Mouse (Mus musculus): ENCODE results near the gene Ncoa3.

- TF ChIP-seq MAFK (IDR thresholded peaks at IDR 0.05; ENCODE audit: insufficient read depth, low read depth, low read length) (no peak), ZNF384 (IDR thresholded peaks at IDR 0.05; ENCODE audit: low read depth, low read length) (no peak)
Observed at GRCm38 (mm10) chr2:166035725-166036124, 43.3 kb downstream of the Ncoa3 start.

Measured in ES-E14 (cell line).